Mouse (Mus musculus): ENCODE measurements around the gene Cntn1. TPM values are rescaled to one million over a fixed set of nuclear protein-coding genes. Genes with fewer than 3 reads are reported as not detected.

Gene Cntn1
- polyA plus RNA-seq, 1 experiment from 2014 or later, result 0.93 TPM

GRCm38 (mm10) chr15:92215841-92216240 is 164.9 kb downstream of the Cntn1 start:
- no peak for DNase-seq (ENCODE audit: extremely low spot score, low spot score)
- Histone ChIP-seq H3K9me3 (no peaks in the 10 kb centered on the region), H3K36me3 (replicated peaks) (no peaks in the 10 kb centered on the region), H3K27me3 (ENCODE audit: poor library complexity, severe bottlenecking) (no peaks in the 10 kb centered on the region), H3K4me3 (no peak overlapping the region), H3K27ac (no peak overlapping the region), H3K4me1 (no peaks in the 10 kb centered on the region)
- WGBS, result 82% methylated on average over 3 of the region's 3 CpGs

GRCm38 (mm10) chr15:92221446-92221845 is 170.5 kb downstream of the Cntn1 start:
- no peak overlapping the region for H3K27ac ChIP-seq
- DNase-seq (ENCODE audit: extremely low spot score, low spot score), result no peak
- H3K36me3 ChIP-seq (replicated peaks), result no peaks in the 10 kb centered on the region
- 73% methylated on average over 2 of the region's 2 CpGs for WGBS
- H3K4me3 ChIP-seq, result no peak overlapping the region
- H3K9me3 ChIP-seq, result no peaks in the 10 kb centered on the region
- H3K27me3 ChIP-seq (ENCODE audit: poor library complexity, severe bottlenecking), result no peaks in the 10 kb centered on the region
- H3K4me1 ChIP-seq, result no peaks in the 10 kb centered on the region

GRCm38 (mm10) chr15:92231386-92231785 is 180.4 kb downstream of the Cntn1 start:
- H3K27ac ChIP-seq, result no peak overlapping the region
- H3K4me3 ChIP-seq, result no peak overlapping the region
- H3K27me3 ChIP-seq (ENCODE audit: poor library complexity, severe bottlenecking), result no peaks in the 10 kb centered on the region
- no peaks in the 10 kb centered on the region for H3K4me1 ChIP-seq
- H3K36me3 ChIP-seq (replicated peaks), result no peaks in the 10 kb centered on the region
- DNase-seq (ENCODE audit: extremely low spot score, low spot score), result no peak
- no peaks in the 10 kb centered on the region for H3K9me3 ChIP-seq
- 22% methylated on average over 7 of the region's 7 CpGs for WGBS

- Histone ChIP-seq H3K27me3 (ENCODE audit: poor library complexity, severe bottlenecking) (no peaks in the 10 kb centered on the region), H3K9me3 (no peaks in the 10 kb centered on the region), H3K36me3 (replicated peaks) (no peaks in the 10 kb centered on the region), H3K27ac (no peak overlapping the region), H3K4me3 (no peak overlapping the region), H3K4me1 (no peaks in the 10 kb centered on the region)
- WGBS, result 82% methylated on average over 6 of the region's 6 CpGs
- no peak for DNase-seq (ENCODE audit: extremely low spot score, low spot score)
Observed at GRCm38 (mm10) chr15:92235836-92236235, 184.9 kb downstream of the Cntn1 start.

DNA sequence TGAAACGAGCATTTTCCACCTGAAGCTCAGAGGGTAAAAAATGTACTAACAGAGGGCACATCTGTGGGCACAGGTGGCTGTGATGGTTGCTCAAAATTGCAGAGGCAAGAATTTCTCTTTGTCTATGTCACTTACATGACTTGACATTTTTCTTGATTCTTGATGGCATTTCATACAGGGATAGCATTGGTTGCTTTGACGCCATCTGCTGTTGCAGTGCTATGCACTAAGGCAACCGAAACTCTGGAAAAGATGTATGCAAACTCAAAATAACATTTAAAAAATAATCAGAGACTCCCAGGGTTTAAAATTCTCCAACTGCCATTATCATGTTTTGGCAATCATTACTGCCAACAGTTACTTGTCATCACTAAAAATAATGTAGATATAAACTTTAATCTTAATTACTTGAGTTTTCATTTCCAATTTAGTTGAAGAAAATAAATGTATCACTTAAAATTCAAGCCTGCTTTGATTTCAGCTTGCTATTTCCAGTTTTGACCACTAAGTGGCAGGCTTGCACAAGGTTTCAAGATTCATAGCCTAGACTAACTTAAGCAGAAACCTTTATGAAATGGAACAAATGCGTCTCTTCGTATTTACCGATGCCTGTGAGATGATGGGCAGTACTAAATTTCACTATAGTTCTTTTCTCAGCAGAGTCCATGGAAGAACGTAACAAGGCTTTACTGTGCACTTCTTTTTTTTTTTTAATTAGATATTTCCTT is 214.2 kb downstream of the Cntn1 start:
- Histone ChIP-seq H3K27ac (no peak overlapping the region), H3K27me3 (ENCODE audit: poor library complexity, severe bottlenecking) (no peaks in the 10 kb centered on the region), H3K4me1 (peaks cover 4% of the 10 kb centered on the region; the same call in 1 of the 2 replicates), H3K4me3 (no peak overlapping the region), H3K36me3 (replicated peaks) (no peaks in the 10 kb centered on the region), H3K9me3 (no peaks in the 10 kb centered on the region)
- WGBS, result 42% methylated on average over 7 of the region's 7 CpGs
- DNase-seq (ENCODE audit: extremely low spot score, low spot score), result peak; percentile 30

GRCm38 (mm10) chr15:92268341-92268740 is 217.4 kb downstream of the Cntn1 start:
- no peaks in the 10 kb centered on the region for H3K9me3 ChIP-seq
- no peaks in the 10 kb centered on the region for H3K27me3 ChIP-seq (ENCODE audit: poor library complexity, severe bottlenecking)
- DNase-seq (ENCODE audit: extremely low spot score, low spot score), result no peak
- no peak overlapping the region for H3K4me3 ChIP-seq
- 36% methylated on average over 3 of the region's 3 CpGs for WGBS
- H3K36me3 ChIP-seq (replicated peaks), result no peaks in the 10 kb centered on the region
- H3K27ac ChIP-seq, result no peak overlapping the region
- H3K4me1 ChIP-seq, result peaks cover 4% of the 10 kb centered on the region; the same call in 1 of the 2 replicates

GRCm38 (mm10) chr15:92268741-92269322 is 217.9 kb downstream of the Cntn1 start:
- no peak overlapping the region for H3K27ac ChIP-seq
- DNase-seq (ENCODE audit: extremely low spot score, low spot score), result no peak
- no peaks in the 10 kb centered on the region for H3K27me3 ChIP-seq (ENCODE audit: poor library complexity, severe bottlenecking)
- WGBS, result 86% methylated on average over 18 of the region's 18 CpGs
- no peak overlapping the region for H3K4me3 ChIP-seq
- no peaks in the 10 kb centered on the region for H3K36me3 ChIP-seq (replicated peaks)
- peaks cover 4% of the 10 kb centered on the region; the same call in 1 of the 2 replicates for H3K4me1 ChIP-seq
- H3K9me3 ChIP-seq, result no peaks in the 10 kb centered on the region

DNA sequence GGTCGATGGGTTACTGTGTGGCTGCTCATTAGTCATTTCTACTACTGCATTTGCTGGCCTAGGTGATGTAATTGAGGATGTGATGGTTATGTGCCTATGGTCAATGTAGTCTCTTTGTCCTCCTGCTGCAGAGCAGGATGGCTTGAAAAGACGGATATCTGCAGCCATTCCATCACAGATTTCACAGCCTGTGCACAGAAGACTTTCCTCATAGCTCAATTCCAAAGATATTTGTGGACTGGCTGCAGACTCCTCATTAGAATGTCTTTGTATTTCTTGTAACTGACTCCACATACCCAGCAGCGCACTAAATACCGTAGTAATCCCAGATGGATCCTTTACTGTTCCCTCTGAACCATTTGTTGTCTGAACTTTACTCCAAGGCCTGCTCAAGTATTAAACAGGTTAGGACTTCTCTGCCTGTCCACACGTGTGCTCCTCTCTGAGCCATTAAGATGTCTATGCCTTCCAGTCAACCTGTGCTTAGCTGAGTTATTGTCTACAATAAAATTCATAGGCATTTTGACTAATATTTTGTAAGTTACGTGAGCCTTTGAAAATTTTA is 220.9 kb downstream of the Cntn1 start:
- H3K4me3 ChIP-seq, result no peak overlapping the region
- 85% methylated on average over 6 of the region's 6 CpGs for WGBS
- peaks cover 4% of the 10 kb centered on the region; the same call in 1 of the 2 replicates for H3K4me1 ChIP-seq
- H3K27me3 ChIP-seq (ENCODE audit: poor library complexity, severe bottlenecking), result no peaks in the 10 kb centered on the region
- no peak overlapping the region for H3K27ac ChIP-seq
- H3K9me3 ChIP-seq, result no peaks in the 10 kb centered on the region
- no peak for DNase-seq (ENCODE audit: extremely low spot score, low spot score)
- no peaks in the 10 kb centered on the region for H3K36me3 ChIP-seq (replicated peaks)

DNA sequence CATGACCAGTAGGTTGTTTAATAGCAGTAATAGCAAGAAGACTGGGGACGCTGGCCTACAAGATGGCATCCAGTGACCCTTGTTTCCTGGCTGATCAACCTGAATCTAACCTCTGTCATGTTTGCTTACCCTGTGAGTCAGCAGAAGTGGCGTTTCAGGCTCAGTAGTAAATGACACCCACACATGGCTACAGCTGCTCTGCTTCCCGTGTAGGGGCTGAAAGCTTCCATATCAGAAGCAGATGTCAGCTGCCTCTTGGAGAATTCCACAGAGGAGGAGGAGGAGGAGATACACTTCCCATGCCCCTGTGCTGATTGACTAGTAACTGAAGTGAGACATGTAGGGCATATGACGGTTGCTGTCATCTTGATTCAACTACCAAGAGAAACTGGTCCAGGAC is 225.9 kb downstream of the Cntn1 start:
- Histone ChIP-seq H3K4me3 (no peak overlapping the region), H3K9me3 (no peaks in the 10 kb centered on the region), H3K4me1 (no peaks in the 10 kb centered on the region), H3K27me3 (ENCODE audit: poor library complexity, severe bottlenecking) (no peaks in the 10 kb centered on the region), H3K27ac (no peak overlapping the region), H3K36me3 (replicated peaks) (no peaks in the 10 kb centered on the region)
- whole genome bisulfite sequencing, result 71% methylated on average over 4 of the region's 4 CpGs
- DNase-seq (ENCODE audit: extremely low spot score, low spot score), result no peak

- WGBS, result 89% methylated on average over 4 of the region's 4 CpGs
- no peaks in the 10 kb centered on the region for H3K4me1 ChIP-seq
- H3K27me3 ChIP-seq (ENCODE audit: poor library complexity, severe bottlenecking), result no peaks in the 10 kb centered on the region
- H3K4me3 ChIP-seq, result no peak overlapping the region
- no peaks in the 10 kb centered on the region for H3K9me3 ChIP-seq
- H3K27ac ChIP-seq, result no peak overlapping the region
- no peaks in the 10 kb centered on the region for H3K36me3 ChIP-seq (replicated peaks)
- DNase-seq (ENCODE audit: extremely low spot score, low spot score), result no peak
Observed at GRCm38 (mm10) chr15:92277984-92278383, 227.0 kb downstream of the Cntn1 start.

GRCm38 (mm10) chr15:92280966-92281365 is 230.0 kb downstream of the Cntn1 start:
- Histone ChIP-seq H3K27ac (no peak overlapping the region), H3K9me3 (no peaks in the 10 kb centered on the region), H3K4me1 (no peaks in the 10 kb centered on the region), H3K27me3 (ENCODE audit: poor library complexity, severe bottlenecking) (no peaks in the 10 kb centered on the region), H3K36me3 (replicated peaks) (no peaks in the 10 kb centered on the region), H3K4me3 (no peak overlapping the region)
- WGBS, result 93% methylated on average over 6 of the region's 6 CpGs
- no peak for DNase-seq (ENCODE audit: extremely low spot score, low spot score)

DNA sequence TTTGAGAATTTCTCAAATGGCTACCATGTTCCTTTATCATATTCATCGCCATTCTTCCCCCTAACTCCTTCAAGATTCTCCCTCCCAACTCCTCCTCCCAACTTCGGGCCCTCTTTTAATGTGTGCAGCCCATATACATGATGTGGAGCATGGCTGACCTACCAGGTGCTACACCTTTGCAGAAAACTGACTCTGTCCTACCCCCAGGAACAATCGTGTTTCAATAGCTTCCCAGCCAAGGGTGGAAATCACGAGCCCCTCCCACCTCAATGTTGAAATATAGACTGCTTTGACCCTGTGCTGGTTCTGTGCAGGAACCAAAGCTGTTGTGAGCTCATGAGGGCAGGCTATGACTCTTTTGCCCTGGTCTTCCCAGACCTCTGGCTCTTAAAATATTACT is 236.7 kb downstream of the Cntn1 start:
- Histone ChIP-seq H3K27me3 (ENCODE audit: poor library complexity, severe bottlenecking) (no peaks in the 10 kb centered on the region), H3K4me1 (peaks cover 7% of the 10 kb centered on the region), H3K27ac (no peak overlapping the region), H3K36me3 (replicated peaks) (no peaks in the 10 kb centered on the region), H3K9me3 (no peaks in the 10 kb centered on the region), H3K4me3 (no peak overlapping the region)
- WGBS, result 83% methylated on average over 4 of the region's 4 CpGs
- no peak for DNase-seq (ENCODE audit: extremely low spot score, low spot score)

DNA sequence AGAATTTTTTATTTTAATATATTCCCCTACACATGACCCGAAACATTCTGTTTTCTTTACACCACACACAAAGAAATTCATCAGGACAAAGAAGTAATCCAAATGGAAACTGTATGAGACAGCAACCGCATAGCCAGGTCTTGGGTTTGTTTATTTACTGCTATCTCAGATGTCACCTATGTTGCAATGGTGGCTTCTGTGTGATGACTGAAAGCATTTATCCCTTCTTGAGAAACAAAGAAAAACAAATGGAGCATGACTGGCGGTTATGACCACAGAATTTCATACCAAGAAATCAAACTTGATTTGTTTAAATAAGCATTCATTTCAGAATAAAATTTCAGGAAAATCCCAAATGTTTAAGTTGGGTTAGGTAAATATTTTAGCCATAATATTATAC is 245.5 kb downstream of the Cntn1 start:
- Histone ChIP-seq H3K27ac (no peak overlapping the region), H3K27me3 (ENCODE audit: poor library complexity, severe bottlenecking) (no peaks in the 10 kb centered on the region), H3K4me3 (no peak overlapping the region), H3K9me3 (no peaks in the 10 kb centered on the region), H3K36me3 (replicated peaks) (no peaks in the 10 kb centered on the region), H3K4me1 (no peaks in the 10 kb centered on the region)
- DNase-seq (ENCODE audit: extremely low spot score, low spot score), result no peak
- WGBS, result 94% methylated on average over 3 of the region's 3 CpGs

All from forebrain, embryonic 10.5 days (tissue).